Mouse (Mus musculus) urinary bladder, postnatal 36 days (tissue): ENCODE measurements at regions not wholly inside any gene's neighbourhood (a gene's known extent, or its start where the extent isn't known, plus 50 kb on each side); places are given as distances from the start of the nearest gene placed in this dataset.

ENCODE experiments used
- DNase-seq, 2 experiments: peaks; one replicate each; pipeline ENCODE4 v3.0.0; 2022; ENCODE audit warnings: low spot score in 2 of 2, mixed read lengths in 1 of 2

GRCm38 (mm10) chr10:115025950-115026349 lies 158.9 kb downstream of the Tph2 start:
- no peak for DNase-seq

GRCm38 (mm10) chr10:115019443-115019842 lies 165.4 kb downstream of the Tph2 start:
- DNase-seq, result no peak

- no peak for DNase-seq
Measured at GRCm38 (mm10) chr10:115013491-115014001, 171.3 kb downstream of the Tph2 start.

GRCm38 (mm10) chr10:115012922-115013321 lies 171.9 kb downstream of the Tph2 start:
- DNase-seq, result no peak

- DNase-seq, result no peak
Measured at GRCm38 (mm10) chr10:115012316-115012715, 172.5 kb downstream of the Tph2 start.

- DNase-seq, result no peak
Measured at GRCm38 (mm10) chr10:115011911-115012310, 172.9 kb downstream of the Tph2 start.

- DNase-seq, result no peak
Measured at GRCm38 (mm10) chr10:114996400-114996799, 188.4 kb downstream of the Tph2 start.

- DNase-seq, result no peak
Measured at GRCm38 (mm10) chr10:114995211-114995908, 189.5 kb downstream of the Tph2 start.

- no peak for DNase-seq
Measured at GRCm38 (mm10) chr10:114988453-114989226, 186.5 kb upstream of the Trhde start.

GRCm38 (mm10) chr10:114972364-114972763 lies 170.3 kb upstream of the Trhde start:
- DNase-seq, result no peak

GRCm38 (mm10) chr10:114963656-114964055 lies 161.5 kb upstream of the Trhde start:
- peak in 1 of 2 experiments; percentile 1 for DNase-seq

GRCm38 (mm10) chr10:114957909-114958308 lies 155.8 kb upstream of the Trhde start:
- no peak for DNase-seq

GRCm38 (mm10) chr10:114956257-114956656 lies 154.2 kb upstream of the Trhde start:
- no peak for DNase-seq

- no peak for DNase-seq
Measured at GRCm38 (mm10) chr10:114955608-114956007, 153.5 kb upstream of the Trhde start.

- no peak for DNase-seq
Measured at GRCm38 (mm10) chr10:114953358-114953757, 151.3 kb upstream of the Trhde start.

- DNase-seq, result no peak
Measured at GRCm38 (mm10) chr10:114949194-114949593, 147.1 kb upstream of the Trhde start.

- DNase-seq, result no peak
Measured at GRCm38 (mm10) chr10:114924746-114925145, 122.6 kb upstream of the Trhde start.

GRCm38 (mm10) chr10:114913971-114914370 lies 111.9 kb upstream of the Trhde start:
- no peak for DNase-seq

- DNase-seq, result no peak
Measured at GRCm38 (mm10) chr10:114891916-114892315, 89.8 kb upstream of the Trhde start.

GRCm38 (mm10) chr10:114890726-114891430 lies 88.8 kb upstream of the Trhde start:
- no peak for DNase-seq

GRCm38 (mm10) chr10:114871201-114871600 lies 69.1 kb upstream of the Trhde start:
- DNase-seq, result no peak

GRCm38 (mm10) chr10:114857166-114857565 lies 55.1 kb upstream of the Trhde start:
- DNase-seq, result no peak
